Mouse (Mus musculus): ENCODE measurements at regions not wholly inside any gene's neighbourhood (a gene's known extent, or its start where the extent isn't known, plus 50 kb on each side); places are given as distances from the start of the nearest gene placed in this dataset.
"Not testable (repeated sequence)": the region's sequence is repeated elsewhere in the genome, so short reads cannot be mapped to it uniquely, and the experiment has no call there.

- peak; percentile 13 for DNase-seq (ENCODE audit: low read depth, low spot score)
Measured at GRCm38 (mm10) chr3:22815842-22816241, 739.4 kb downstream of the Tbl1xr1 start.

GRCm38 (mm10) chr3:22826485-22826884 lies 750.0 kb downstream of the Tbl1xr1 start:
- DNase-seq (ENCODE audit: low read depth, low spot score): no peak

- DNase-seq (ENCODE audit: low read depth, low spot score): no peak
Measured at GRCm38 (mm10) chr3:22838986-22839385, 762.5 kb downstream of the Tbl1xr1 start.

- DNase-seq (ENCODE audit: low read depth, low spot score): no peak
Measured at GRCm38 (mm10) chr3:22850474-22850873, 774.0 kb downstream of the Tbl1xr1 start.

- DNase-seq (ENCODE audit: low read depth, low spot score): no peak
Measured at GRCm38 (mm10) chr3:22863595-22863994, 787.1 kb downstream of the Tbl1xr1 start.

- DNase-seq (ENCODE audit: low read depth, low spot score): no peak
Measured at GRCm38 (mm10) chr3:22877883-22878282, 801.4 kb downstream of the Tbl1xr1 start.

- DNase-seq (ENCODE audit: low read depth, low spot score): no peak
Measured at GRCm38 (mm10) chr3:22892735-22893134, 816.3 kb downstream of the Tbl1xr1 start.

- DNase-seq (ENCODE audit: low read depth, low spot score): no peak
Measured at GRCm38 (mm10) chr3:22897651-22898050, 821.2 kb downstream of the Tbl1xr1 start.

- no peak for DNase-seq (ENCODE audit: low read depth, low spot score)
Measured at GRCm38 (mm10) chr3:22900966-22901365, 824.5 kb downstream of the Tbl1xr1 start.

GRCm38 (mm10) chr3:22928970-22929369 lies 852.5 kb downstream of the Tbl1xr1 start:
- DNase-seq (ENCODE audit: low read depth, low spot score): no peak

- no peak for DNase-seq (ENCODE audit: low read depth, low spot score)
Measured at GRCm38 (mm10) chr3:22929762-22930519, 853.5 kb downstream of the Tbl1xr1 start.

- DNase-seq (ENCODE audit: low read depth, low spot score): not testable (repeated sequence)
Measured at GRCm38 (mm10) chr3:22945646-22946045, 869.2 kb downstream of the Tbl1xr1 start.

GRCm38 (mm10) chr3:22947181-22947580 lies 870.7 kb downstream of the Tbl1xr1 start:
- no peak for DNase-seq (ENCODE audit: low read depth, low spot score)

GRCm38 (mm10) chr3:22948168-22948768 lies 871.8 kb downstream of the Tbl1xr1 start:
- DNase-seq (ENCODE audit: low read depth, low spot score): no peak

- no peak for DNase-seq (ENCODE audit: low read depth, low spot score)
Measured at GRCm38 (mm10) chr3:22957422-22957821, 881.0 kb downstream of the Tbl1xr1 start.

GRCm38 (mm10) chr3:22972681-22973080 lies 896.2 kb downstream of the Tbl1xr1 start:
- no peak for DNase-seq (ENCODE audit: low read depth, low spot score)

- no peak for DNase-seq (ENCODE audit: low read depth, low spot score)
Measured at GRCm38 (mm10) chr3:22976801-22977200, 900.3 kb downstream of the Tbl1xr1 start.

GRCm38 (mm10) chr3:22979896-22980890 lies 903.7 kb downstream of the Tbl1xr1 start:
- DNase-seq (ENCODE audit: low read depth, low spot score): no peak

- DNase-seq (ENCODE audit: low read depth, low spot score): no peak
Measured at GRCm38 (mm10) chr3:22982430-22982829, 906.0 kb downstream of the Tbl1xr1 start.

- no peak for DNase-seq (ENCODE audit: low read depth, low spot score)
Measured at GRCm38 (mm10) chr3:22990136-22990820, 913.8 kb downstream of the Tbl1xr1 start.

GRCm38 (mm10) chr3:22995228-22995627 lies 918.8 kb downstream of the Tbl1xr1 start:
- DNase-seq (ENCODE audit: low read depth, low spot score): no peak
